Mouse (Mus musculus) liver, embryonic 14.5 days (tissue): Measurements from ENCODE around the gene Zfp85. TPM values are rescaled to one million over a fixed set of nuclear protein-coding genes. Genes with fewer than 3 reads are reported as not detected.
"Not testable (repeated sequence)": the region's sequence is repeated elsewhere in the genome, so short reads cannot be mapped to it uniquely, and the experiment has no call there.

Experiments
- ATAC-seq: fragments of 200-750 bp; cut with Nextera tagmentation; 2 replicates; pipeline ENCODE4 v1.8.0; 2017; ENCODE audit warnings: moderate number of reproducible peaks, mild to moderate bottlenecking, moderate library complexity; ENCODE audit not compliant: insufficient read depth
- DNase-seq, 3 experiments: peaks; one replicate each; pipeline ENCODE4 v3.0.0-alpha.2; 2012 to 2013; ENCODE audit warnings: low read depth in 3 of 3, low spot score in 3 of 3
- H3K27ac ChIP-seq: fragments of 300-500 bp; sonication (generic); 2 replicates; pipeline ENCODE4 v1.5.1; 2014; ENCODE audit warnings: moderate library complexity, mild to moderate bottlenecking, control low read depth, inconsistent platforms
- H3K27me3 ChIP-seq: fragments of 300-500 bp; sonication (generic); 2 replicates; pipeline ENCODE4 v1.6.1; 2014; ENCODE audit warnings: mild to moderate bottlenecking, low read length, moderate library complexity; ENCODE audit not compliant: control insufficient read depth, insufficient read depth
- H3K36me3 ChIP-seq: fragments of 300-500 bp; sonication (generic); replicated peaks from 2 replicates; pipeline ENCODE4 v1.6.1; 2014; ENCODE audit warnings: low read depth; ENCODE audit not compliant: control insufficient read depth, insufficient read depth
- H3K4me1 ChIP-seq, 2 experiments: fragments of 200-500 bp in 1 of 2; fragments of 300-500 bp in 1 of 2; sonication (generic) in 1 of 2; replicated peaks; 2 replicates each; pipeline ENCODE4 v1.6.1; 2012 to 2014; ENCODE audit warnings: antibody characterized with exemption in 1 of 2, inconsistent platforms in 1 of 2, low read length in 1 of 2; ENCODE audit not compliant: control insufficient read depth in 2 of 2, insufficient read depth in 2 of 2
- H3K4me2 ChIP-seq: fragments of 300-500 bp; sonication (generic); 2 replicates; pipeline ENCODE4 v1.6.1; 2014; ENCODE audit warnings: low read depth, mild to moderate bottlenecking, control low read depth, moderate library complexity
- H3K4me3 ChIP-seq, 2 experiments: fragments of 200-500 bp in 1 of 2; fragments of 300-500 bp in 1 of 2; sonication (generic) in 1 of 2; 2 replicates each; pipeline ENCODE4 v1.5.1; 2012 to 2014; ENCODE audit warnings: low read depth in 2 of 2, low read length in 2 of 2, mild to moderate bottlenecking in 2 of 2, control low read depth in 1 of 2, inconsistent platforms in 1 of 2, moderate library complexity in 1 of 2; ENCODE audit not compliant: insufficient read depth in 1 of 2
- H3K9ac ChIP-seq: fragments of 300-500 bp; sonication (generic); replicated peaks from 2 replicates; pipeline ENCODE4 v1.6.1; 2014; ENCODE audit warnings: mild to moderate bottlenecking, control low read depth, moderate library complexity
- H3K9me3 ChIP-seq: fragments of 300-500 bp; sonication (generic); 2 replicates; pipeline ENCODE4 v1.6.1; 2016; ENCODE audit warnings: low read length, mixed read lengths; ENCODE audit not compliant: control insufficient read depth
- CTCF ChIP-seq: IDR thresholded peaks from 2 replicates; pipeline ENCODE4 v1.5.1; 2016; ENCODE audit warnings: antibody characterized with exemption, low read depth, control low read depth
- EP300 ChIP-seq: IDR thresholded peaks from 2 replicates; pipeline ENCODE4 v1.6.1; 2016; ENCODE audit warnings: antibody characterized with exemption, low read depth
- WGBS: fragments of 180-500 bp; shearing (Covaris S2); extraction: QIAGEN DNeasy Blood & Tissue Kit; methylation state at CpG from one replicate; pipeline ENCODE4 v1.1.7; 2014; ENCODE audit not compliant: insufficient replicate concordance; 5-methylcytosine and 5-hydroxymethylcytosine counted together
- polyA plus RNA-seq, 2 experiments: library from polyadenylated mRNA; depleted of rRNA in 1 of 2; stranded (reverse) in 1 of 2; unstranded in 1 of 2; fragments of >200 nt; fragmentation: Nextera tagmentation in 1 of 2; extraction: Ambion mirVana in 1 of 2; gene quantifications; 2 replicates each; pipeline versions ENCODE4 v1.2.1 to v1.2.3; 2012 to 2014

Zfp85 gene
- polyA plus RNA-seq, 2 experiments: 0.74 to 1.0 TPM

GRCm38 (mm10) chr13:67742941-67743340 is 12.1 kb downstream of the Zfp85 start:
- Histone ChIP-seq H3K9ac (no peak overlapping the region), H3K4me3 (no peak overlapping the region), H3K27ac (no peak overlapping the region), H3K4me1 (no peaks in the 10 kb centered on the region), H3K9me3 (no peaks in the 10 kb centered on the region), H3K4me2 (no peak overlapping the region), H3K27me3 (no peaks in the 10 kb centered on the region), H3K36me3 (no peaks in the 10 kb centered on the region)
- TF ChIP-seq CTCF (no peak), EP300 (no peak)
- no peak for DNase-seq
- 75% methylated on average over 3 of the region's 3 CpGs for WGBS
- no peak for ATAC-seq

DNA sequence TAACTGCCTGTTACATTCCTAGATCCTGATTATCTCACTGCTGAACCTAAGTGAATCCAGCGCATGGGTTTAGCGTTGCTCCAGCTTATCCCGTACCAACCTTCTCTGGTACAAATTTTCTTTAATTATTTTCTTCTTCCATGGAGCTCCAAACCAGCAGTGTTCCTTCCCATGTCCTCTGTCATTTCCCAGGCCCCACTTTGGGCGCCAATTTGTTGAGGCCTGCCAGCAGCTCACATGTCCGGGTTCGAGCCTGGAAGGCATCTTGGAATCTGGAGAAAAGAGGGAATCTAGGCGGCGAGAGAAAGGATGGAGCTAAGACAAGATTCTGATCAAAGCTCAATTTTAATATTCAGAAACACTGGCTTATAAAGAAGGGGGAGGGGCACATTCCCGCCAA is 20.6 kb downstream of the Zfp85 start:
- DNase-seq, H3K4me1 ChIP-seq, ATAC-seq, H3K9ac ChIP-seq, H3K9me3 ChIP-seq, H3K27ac ChIP-seq, H3K4me3 ChIP-seq, H3K36me3 ChIP-seq, H3K4me2 ChIP-seq, H3K27me3 ChIP-seq: not testable (repeated sequence)
- WGBS: 77% methylated on average over 9 of the region's 9 CpGs

GRCm38 (mm10) chr13:67729441-67729840 is 25.6 kb downstream of the Zfp85 start:
- not testable (repeated sequence) for H3K36me3 ChIP-seq, H3K27me3 ChIP-seq, H3K9me3 ChIP-seq, H3K4me1 ChIP-seq, DNase-seq, H3K9ac ChIP-seq, H3K27ac ChIP-seq, ATAC-seq
- Histone ChIP-seq H3K4me3 (peak overlapping the region; percentile 43 to 81; a peak in 3 of 4 replicates), H3K4me2 (peak overlapping the region; percentile 45)
- TF ChIP-seq CTCF: peak; percentile 32
- 41% methylated on average over 4 of the region's 4 CpGs for WGBS

DNA sequence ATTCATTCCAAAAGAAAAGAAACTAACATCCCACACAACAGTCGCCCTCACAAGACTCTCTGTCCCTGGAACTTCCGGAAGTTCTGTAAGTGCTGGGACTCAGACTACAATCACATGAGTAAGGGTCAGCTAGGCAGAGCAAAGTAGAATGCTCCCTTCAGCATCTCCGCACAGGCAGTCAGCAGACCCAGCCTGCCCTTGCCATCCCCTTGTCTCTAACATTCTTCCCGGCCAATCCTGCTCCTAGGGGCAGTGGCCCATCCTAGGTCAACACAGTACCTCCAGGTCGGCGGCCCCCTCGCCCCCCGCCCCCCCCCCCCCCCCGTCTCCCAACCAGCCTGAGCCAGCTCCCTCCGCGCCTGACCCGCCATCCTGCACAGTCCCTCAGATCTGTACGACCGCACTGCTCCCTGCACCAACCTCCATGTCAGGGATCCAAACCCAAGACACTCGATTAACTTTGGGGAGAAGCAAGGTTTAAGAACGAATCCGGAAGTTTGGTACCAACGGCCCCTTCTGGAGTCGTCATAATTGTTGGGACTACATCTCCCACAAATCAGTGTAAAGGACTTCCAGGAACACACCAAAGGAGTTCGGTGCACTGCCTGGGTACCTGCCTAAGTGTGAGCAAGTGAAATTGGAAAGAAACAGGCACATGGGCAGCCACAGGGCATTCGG is 26.2 kb downstream of the Zfp85 start, which contains the start of gene Zfp65:
TSS of gene Zfp65 (minus strand) at position 533 of the 678 bp plus-strand sequence.
- WGBS: 6% methylated on average over 17 of the region's 21 CpGs
- ATAC-seq (0 out of 2 replicates have a peak, but pooled peaks have one; percentile 36), DNase-seq (no peak)
- Histone ChIP-seq H3K4me1 (0 out of 4 replicates have a peak, but pooled peaks cover 0 to 2% of the 10 kb centered on the region in 2 experiments), H3K27me3 (no peaks in the 10 kb centered on the region), H3K36me3 (no peaks in the 10 kb centered on the region), H3K4me3 (peak within 1 kb of the TSS; percentile 43 to 81), H3K27ac (no peak within 1 kb of the TSS), H3K9ac (no peak within 1 kb of the TSS; the same call in 1 of the 2 replicates), H3K9me3 (no peaks in the 10 kb centered on the region), H3K4me2 (peak within 1 kb of the TSS; percentile 45)
- TF ChIP-seq CTCF: no peak
- TF ChIP-seq EP300: no peak

DNA sequence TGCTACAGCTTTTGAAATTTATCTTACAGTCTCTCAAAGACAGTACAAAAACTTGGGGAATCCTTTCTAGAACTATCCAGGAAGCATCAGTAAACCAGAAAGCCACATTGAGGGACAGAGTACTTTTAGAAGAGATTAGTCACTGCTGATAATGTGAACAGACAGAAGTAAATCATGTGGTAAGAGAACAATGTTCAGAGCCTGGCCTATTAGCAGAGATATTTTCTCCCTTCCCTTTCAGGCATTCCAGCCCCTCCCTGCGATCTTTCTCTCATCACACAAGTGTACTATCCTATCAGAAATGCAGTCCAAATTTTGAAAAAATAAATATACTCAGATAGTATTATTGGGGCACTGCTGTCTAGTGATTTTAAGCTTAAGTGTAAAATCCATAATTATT is 26.9 kb downstream of the Zfp85 start:
- no peak overlapping the region for H3K9ac ChIP-seq
- WGBS: 43% methylated on average over 1 of the region's 1 CpGs
- H3K36me3 ChIP-seq: no peaks in the 10 kb centered on the region
- no peaks in the 10 kb centered on the region for H3K9me3 ChIP-seq
- H3K4me2 ChIP-seq: peak overlapping the region; percentile 45; the same call in 1 of the 2 replicates
- no peak overlapping the region for H3K27ac ChIP-seq
- H3K4me3 ChIP-seq: no peak overlapping the region; a peak in 1 of 4 replicates
- no peak for ATAC-seq
- DNase-seq: no peak
- H3K27me3 ChIP-seq: no peaks in the 10 kb centered on the region
- H3K4me1 ChIP-seq: 0 out of 4 replicates have a peak, but pooled peaks cover 2 to 4% of the 10 kb centered on the region in 2 experiments
- TF ChIP-seq EP300 (no peak), CTCF (no peak)

- H3K27ac ChIP-seq, H3K36me3 ChIP-seq, H3K9ac ChIP-seq, DNase-seq, H3K9me3 ChIP-seq, H3K4me2 ChIP-seq, ATAC-seq, H3K27me3 ChIP-seq, H3K4me1 ChIP-seq, H3K4me3 ChIP-seq: not testable (repeated sequence)
- 68% methylated on average over 2 of the region's 2 CpGs for WGBS
These were observed 29.7 kb downstream of the Zfp85 start for GRCm38 (mm10) chr13:67725331-67725730.
